Mouse (Mus musculus) embryonic fibroblast, embryonic 13.5 days (primary cell): Measurements from ENCODE around the gene Rab11a.

Experiments used
- CTCF ChIP-seq: IDR thresholded peaks from 2 replicates; pipeline ENCODE4 v1.5.1; 2011; ENCODE audit warnings: mild to moderate bottlenecking, control low read depth, low read length, moderate library complexity, borderline replicate concordance; ENCODE audit not compliant: insufficient read depth
- POLR2A ChIP-seq: IDR thresholded peaks from 2 replicates; pipeline ENCODE4 v1.6.1; 2011; ENCODE audit warnings: low read depth, mild to moderate bottlenecking, control low read depth, low read length, moderate library complexity

- no peak for TF ChIP-seq POLR2A
- TF ChIP-seq CTCF: no peak
Observed at GRCm38 (mm10) chr9:64719526-64720163, 17.9 kb downstream of the Rab11a start.
